Mouse (Mus musculus) embryonic facial prominence, embryonic 13.5 days (tissue): ENCODE measurements around the gene BC004004. TPM values are rescaled to one million over a fixed set of nuclear protein-coding genes. Genes with fewer than 3 reads are reported as not detected.
A peak's percentile ranks its signal among the peaks of the same experiment; 100 is the strongest.

Experiments
- ATAC-seq: fragments of 200-750 bp; cut with Nextera tagmentation; 2 replicates; pipeline ENCODE4 v1.8.0; 2017; ENCODE audit warnings: low read depth; ENCODE audit not compliant: insufficient number of reproducible peaks, insufficient read depth, low FRiP score, low TSS enrichment
- H3K27ac ChIP-seq: fragments of 300-500 bp; sonication (generic); 2 replicates; pipeline ENCODE4 v1.5.1; 2015; ENCODE audit warnings: moderate library complexity, mild to moderate bottlenecking, inconsistent platforms
- H3K27me3 ChIP-seq: fragments of 300-500 bp; sonication (generic); 2 replicates; pipeline ENCODE4 v1.6.1; 2015; ENCODE audit warnings: mild to moderate bottlenecking, inconsistent platforms
- H3K36me3 ChIP-seq: fragments of 300-500 bp; sonication (generic); 2 replicates; pipeline ENCODE4 v1.6.1; 2015; ENCODE audit warnings: mild to moderate bottlenecking, inconsistent platforms
- H3K4me1 ChIP-seq: fragments of 300-500 bp; sonication (generic); 2 replicates; pipeline ENCODE4 v1.6.1; 2015; ENCODE audit warnings: inconsistent platforms
- H3K4me2 ChIP-seq: fragments of 300-500 bp; sonication (generic); 2 replicates; pipeline ENCODE4 v1.6.1; 2015; ENCODE audit warnings: moderate library complexity, mild to moderate bottlenecking, inconsistent platforms
- H3K4me3 ChIP-seq: fragments of 300-500 bp; sonication (generic); 2 replicates; pipeline ENCODE4 v1.5.1; 2015; ENCODE audit warnings: mild to moderate bottlenecking, inconsistent platforms
- H3K9ac ChIP-seq: fragments of 300-500 bp; sonication (generic); 2 replicates; pipeline ENCODE4 v1.6.1; 2015; ENCODE audit warnings: mild to moderate bottlenecking, inconsistent platforms
- H3K9me3 ChIP-seq: fragments of 300-500 bp; sonication (generic); 2 replicates; pipeline ENCODE4 v1.6.1; 2016; ENCODE audit warnings: inconsistent platforms
- WGBS: fragments of 180-500 bp; shearing (Covaris S2); methylation state at CpG from one replicate; pipeline ENCODE4 v1.1.7; 2015; ENCODE audit warnings: mixed read lengths; 5-methylcytosine and 5-hydroxymethylcytosine counted together
- polyA plus RNA-seq: library from polyadenylated mRNA; unstranded; fragments of >200 nt; fragmentation: Nextera tagmentation; extraction: Ambion mirVana; gene quantifications from 2 replicates; pipeline ENCODE4 v1.2.1, GENCODE M21; 2015

BC004004 gene
- polyA plus RNA-seq = 66.7 and 71.3 TPM in 2 replicates

- peak within 1 kb of the TSS; percentile 97 for H3K9ac ChIP-seq
- peak; percentile 81 for ATAC-seq
- WGBS = under 1% methylated on average over 53 of the region's 63 CpGs
- peak within 1 kb of the TSS; percentile 95 for H3K27ac ChIP-seq
- H3K36me3 ChIP-seq = no peaks in the 10 kb centered on the region
- peak within 1 kb of the TSS; percentile 66 for H3K4me2 ChIP-seq
- peak within 1 kb of the TSS; percentile 87 for H3K4me3 ChIP-seq
- H3K9me3 ChIP-seq = no peaks in the 10 kb centered on the region
- H3K27me3 ChIP-seq = no peaks in the 10 kb centered on the region
- H3K4me1 ChIP-seq = peaks cover 21% of the 10 kb centered on the region
These were observed at the start of gene BC004004 for GRCm38 (mm10) chr17:29268682-29269348. Gene BC004004 (plus strand): TSS chr17:29268788.

- H3K4me3 ChIP-seq = no peak overlapping the region
- H3K27ac ChIP-seq = no peak overlapping the region
- 68% methylated on average over 14 of the region's 14 CpGs for WGBS
- no peaks in the 10 kb centered on the region for H3K9me3 ChIP-seq
- peaks cover 14% of the 10 kb centered on the region for H3K4me1 ChIP-seq
- no peaks in the 10 kb centered on the region for H3K36me3 ChIP-seq
- H3K9ac ChIP-seq = no peak overlapping the region
- no peak for ATAC-seq
- no peak overlapping the region for H3K4me2 ChIP-seq
- peaks cover 9% of the 10 kb centered on the region for H3K27me3 ChIP-seq
These were observed 48.0 kb upstream of the BC004004 start for GRCm38 (mm10) chr17:29220631-29221030.

- H3K9me3 ChIP-seq = no peaks in the 10 kb centered on the region
- WGBS = 87% methylated on average over 10 of the region's 10 CpGs
- no peak overlapping the region for H3K27ac ChIP-seq
- H3K4me1 ChIP-seq = peaks cover 28% of the 10 kb centered on the region
- no peaks in the 10 kb centered on the region for H3K36me3 ChIP-seq
- no peak for ATAC-seq
- H3K4me2 ChIP-seq = no peak overlapping the region
- H3K9ac ChIP-seq = no peak overlapping the region
- no peak overlapping the region for H3K4me3 ChIP-seq
- peaks cover 14% of the 10 kb centered on the region for H3K27me3 ChIP-seq
These were observed 37.5 kb upstream of the BC004004 start for GRCm38 (mm10) chr17:29231109-29231508.

- 67% methylated on average over 7 of the region's 7 CpGs for WGBS
- H3K27me3 ChIP-seq = peaks cover 45% of the 10 kb centered on the region
- no peak for ATAC-seq
- no peaks in the 10 kb centered on the region for H3K9me3 ChIP-seq
- H3K27ac ChIP-seq = no peak overlapping the region
- H3K9ac ChIP-seq = 0 out of 2 replicates have a peak overlapping the region, but pooled peaks have one; percentile 75
- peak overlapping the region; percentile 67; the same call in 1 of the 2 replicates for H3K4me3 ChIP-seq
- H3K36me3 ChIP-seq = no peaks in the 10 kb centered on the region
- H3K4me2 ChIP-seq = peak overlapping the region; percentile 99
- H3K4me1 ChIP-seq = peaks cover 41% of the 10 kb centered on the region
These were observed 32.5 kb upstream of the BC004004 start for GRCm38 (mm10) chr17:29236111-29236510.

DNA sequence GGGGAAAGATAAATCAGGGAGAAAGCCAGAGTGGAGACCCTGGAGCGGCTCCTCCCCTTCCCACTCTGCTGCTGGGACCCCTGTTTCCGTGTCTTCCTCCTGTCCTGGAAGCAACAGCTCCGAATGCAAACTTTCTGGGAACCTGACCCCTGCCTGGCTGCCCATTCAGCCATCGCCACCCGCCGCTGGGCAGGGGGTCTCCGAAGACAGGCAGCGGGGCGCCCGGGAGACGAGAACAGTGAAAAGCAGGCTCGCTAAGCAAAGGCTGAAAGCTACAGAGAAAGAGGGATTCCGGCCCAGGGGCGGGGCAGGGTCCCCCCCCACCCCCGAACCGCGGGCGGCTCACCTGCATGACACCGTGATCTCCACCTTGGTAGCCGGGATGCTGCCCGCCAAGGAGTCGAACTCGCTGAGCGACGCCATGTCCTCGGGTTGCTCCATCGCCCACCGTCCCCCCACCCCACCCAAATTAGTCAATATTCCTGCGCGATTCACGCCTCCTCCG is 31.3 kb upstream of the BC004004 start:
- under 1% methylated on average over 32 of the region's 32 CpGs for WGBS
- ATAC-seq = no peak
- peak overlapping the region; percentile 75 for H3K9ac ChIP-seq
- H3K4me3 ChIP-seq = peak overlapping the region; percentile 67
- H3K27me3 ChIP-seq = peaks cover 50% of the 10 kb centered on the region
- no peak overlapping the region for H3K27ac ChIP-seq
- no peaks in the 10 kb centered on the region for H3K9me3 ChIP-seq
- H3K4me2 ChIP-seq = peak overlapping the region; percentile 99
- H3K36me3 ChIP-seq = no peaks in the 10 kb centered on the region
- H3K4me1 ChIP-seq = peaks cover 41% of the 10 kb centered on the region

GRCm38 (mm10) chr17:29237772-29238420 is 30.7 kb upstream of the BC004004 start, which contains the start of gene Cpne5:
Gene Cpne5 (minus strand): TSS chr17:29238167.
- Histone ChIP-seq H3K36me3 (no peaks in the 10 kb centered on the region), H3K27me3 (peaks cover 50% of the 10 kb centered on the region), H3K27ac (no peak within 1 kb of the TSS), H3K4me2 (peak within 1 kb of the TSS; percentile 99), H3K9me3 (no peaks in the 10 kb centered on the region), H3K9ac (peak within 1 kb of the TSS; percentile 75), H3K4me3 (peak within 1 kb of the TSS; percentile 67), H3K4me1 (peaks cover 41% of the 10 kb centered on the region)
- WGBS = under 1% methylated on average over 57 of the region's 73 CpGs
- ATAC-seq = peak; percentile 40; the same call in 1 of the 2 replicates

DNA sequence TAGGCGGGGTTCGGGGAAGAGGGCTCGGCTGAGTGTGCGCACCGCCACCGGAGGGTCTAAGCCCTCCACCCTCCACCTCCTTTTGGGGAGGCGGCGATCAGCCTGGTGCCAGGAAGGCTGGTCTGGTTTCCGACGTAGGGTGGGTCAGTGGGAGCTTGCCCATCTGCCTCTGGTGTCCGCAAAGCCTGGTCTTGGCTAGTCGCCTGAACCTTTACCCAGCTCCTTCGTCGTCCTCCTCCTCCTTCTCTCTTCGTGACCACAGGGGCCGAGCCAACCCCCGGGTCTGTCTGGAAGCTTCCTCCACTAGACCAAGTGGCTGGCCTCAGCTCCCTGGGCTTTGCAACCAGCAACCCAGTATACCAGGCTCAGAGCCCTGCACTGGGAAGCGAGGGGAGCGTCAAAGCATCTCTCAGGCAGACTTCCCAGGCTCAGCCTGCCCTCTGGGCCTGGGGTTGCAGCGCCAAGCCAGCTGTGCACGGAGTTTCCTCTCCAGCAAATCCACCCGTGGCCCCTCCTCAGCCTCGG is 30.1 kb upstream of the BC004004 start:
- ATAC-seq = no peak; the same call in 1 of the 2 replicates
- H3K36me3 ChIP-seq = no peaks in the 10 kb centered on the region
- peak overlapping the region; percentile 99 for H3K4me2 ChIP-seq
- no peak overlapping the region for H3K27ac ChIP-seq
- peak overlapping the region; percentile 67 for H3K4me3 ChIP-seq
- peaks cover 37% of the 10 kb centered on the region for H3K4me1 ChIP-seq
- peak overlapping the region; percentile 75 for H3K9ac ChIP-seq
- H3K27me3 ChIP-seq = peaks cover 53% of the 10 kb centered on the region
- WGBS = 2% methylated on average over 23 of the region's 23 CpGs
- no peaks in the 10 kb centered on the region for H3K9me3 ChIP-seq

GRCm38 (mm10) chr17:29244912-29245311 is 23.7 kb upstream of the BC004004 start:
- peaks cover 16% of the 10 kb centered on the region for H3K27me3 ChIP-seq
- no peak overlapping the region for H3K4me3 ChIP-seq
- no peak for ATAC-seq
- peaks cover 13% of the 10 kb centered on the region for H3K36me3 ChIP-seq
- H3K4me2 ChIP-seq = peak overlapping the region; percentile 34
- no peaks in the 10 kb centered on the region for H3K9me3 ChIP-seq
- WGBS = 7% methylated on average over 11 of the region's 12 CpGs
- peak overlapping the region; percentile 58; the same call in 1 of the 2 replicates for H3K27ac ChIP-seq
- H3K9ac ChIP-seq = peak overlapping the region; percentile 3; the same call in 1 of the 2 replicates
- peaks cover 40% of the 10 kb centered on the region for H3K4me1 ChIP-seq

GRCm38 (mm10) chr17:29245725-29246124 is 22.9 kb upstream of the BC004004 start:
- H3K36me3 ChIP-seq = peaks cover 21% of the 10 kb centered on the region
- ATAC-seq = no peak
- no peak overlapping the region for H3K4me2 ChIP-seq
- WGBS = 36% methylated on average over 7 of the region's 7 CpGs
- no peak overlapping the region for H3K4me3 ChIP-seq
- H3K27me3 ChIP-seq = peaks cover 10% of the 10 kb centered on the region
- peak overlapping the region; percentile 58; the same call in 1 of the 2 replicates for H3K27ac ChIP-seq
- no peaks in the 10 kb centered on the region for H3K9me3 ChIP-seq
- no peak overlapping the region for H3K9ac ChIP-seq
- H3K4me1 ChIP-seq = peaks cover 40% of the 10 kb centered on the region

GRCm38 (mm10) chr17:29246602-29247001 is 22.0 kb upstream of the BC004004 start:
- H3K27ac ChIP-seq = no peak overlapping the region
- peaks cover 9% of the 10 kb centered on the region for H3K27me3 ChIP-seq
- H3K4me1 ChIP-seq = peaks cover 41% of the 10 kb centered on the region
- H3K36me3 ChIP-seq = peaks cover 29% of the 10 kb centered on the region
- H3K9me3 ChIP-seq = no peaks in the 10 kb centered on the region
- 12% methylated on average over 5 of the region's 5 CpGs for WGBS
- H3K4me2 ChIP-seq = no peak overlapping the region
- H3K4me3 ChIP-seq = no peak overlapping the region
- no peak overlapping the region for H3K9ac ChIP-seq
- 0 out of 2 replicates have a peak, but pooled peaks have one; percentile 63 for ATAC-seq

GRCm38 (mm10) chr17:29247881-29248280 is 20.7 kb upstream of the BC004004 start:
- peak overlapping the region; percentile 58 for H3K27ac ChIP-seq
- ATAC-seq = no peak

More at GRCm38 (mm10) chr17:29247881-29248280, 20.7 kb upstream of the BC004004 start:
- no peak overlapping the region for H3K4me3 ChIP-seq
- H3K9me3 ChIP-seq = no peaks in the 10 kb centered on the region
- H3K36me3 ChIP-seq = peaks cover 40% of the 10 kb centered on the region
- H3K27me3 ChIP-seq = peaks cover 5% of the 10 kb centered on the region; the same call in 1 of the 2 replicates
- H3K4me2 ChIP-seq = no peak overlapping the region
- H3K9ac ChIP-seq = no peak overlapping the region
- 70% methylated on average over 13 of the region's 13 CpGs for WGBS
- H3K4me1 ChIP-seq = peaks cover 50% of the 10 kb centered on the region
